Mouse (Mus musculus): ENCODE results near the gene Ncl. TPM values are rescaled to one million over a fixed set of nuclear protein-coding genes. Genes with fewer than 3 reads are reported as not detected.

Gene Ncl
- polyA plus RNA-seq (2015; fragmentation: Illumina TruSeq; extraction: RNeasy Lipid Tissue Mini Kit (QIAGEN cat#74804); ENCODE audit: insufficient read depth, low replicate concordance) = 449 TPM

DNA sequence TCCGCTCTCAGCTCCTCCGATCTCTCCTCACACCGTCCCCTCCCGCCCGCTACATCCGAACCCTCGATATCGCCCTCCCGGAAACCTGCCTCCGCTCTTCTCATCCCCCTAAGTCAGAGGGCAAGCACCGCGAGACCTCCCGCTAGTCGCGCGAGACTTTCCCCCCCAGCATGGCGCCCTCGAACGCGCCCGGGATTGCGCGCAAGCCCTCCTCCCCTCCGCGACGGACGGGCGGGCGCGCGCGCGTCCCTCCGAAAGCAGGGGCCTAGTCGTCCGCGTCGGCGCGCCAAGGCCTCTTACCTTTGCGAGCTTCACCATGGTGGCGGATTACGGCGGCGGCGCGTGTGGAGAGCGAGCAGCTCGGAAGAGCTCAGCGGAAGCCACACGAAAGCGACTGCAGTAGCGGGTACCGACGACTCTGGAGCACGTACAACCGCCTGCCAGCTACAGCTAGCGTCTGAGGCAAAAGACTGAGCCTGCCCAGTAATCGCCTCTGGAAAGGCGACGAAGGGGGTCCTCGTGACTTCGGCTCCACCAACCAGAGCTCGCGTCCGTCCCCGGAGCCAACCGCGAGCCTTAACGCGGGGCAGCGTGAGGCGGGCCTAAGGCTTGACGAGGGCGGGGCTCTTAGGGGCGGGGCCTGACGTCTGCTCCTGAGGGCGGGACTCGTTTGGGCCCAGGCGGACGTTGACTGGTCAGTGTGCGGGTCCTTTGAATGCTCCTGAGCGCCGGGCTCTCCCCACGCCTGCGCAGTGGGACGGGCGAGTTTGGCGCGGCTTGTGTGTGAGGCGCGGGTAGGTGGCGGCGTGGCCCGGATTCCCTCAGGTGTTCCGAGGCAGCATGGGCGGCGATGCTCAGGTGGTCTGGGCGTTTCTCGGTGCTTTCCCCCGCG lies at the start of gene Ncl:
Gene Ncl, minus strand, starts transcription at position 495 of the 892 bp plus-strand sequence.

GRCm38 (mm10) chr1:86302532-86302931 lies 56.7 kb downstream of the Ncl start, which contains the start of gene B3gnt7:
TSS of gene B3gnt7 (plus strand) at chr1:86302832.

Other genes starting within 250 kb of the Ncl start
- not detected for gene Htr2b, start 247.4 kb downstream of the Ncl start, polyA plus RNA-seq (2015; fragmentation: Illumina TruSeq; extraction: RNeasy Lipid Tissue Mini Kit (QIAGEN cat#74804); ENCODE audit: insufficient read depth, low replicate concordance)
- not detected for gene Gm21972, start 225.8 kb downstream of the Ncl start, polyA plus RNA-seq (2015; fragmentation: Illumina TruSeq; extraction: RNeasy Lipid Tissue Mini Kit (QIAGEN cat#74804); ENCODE audit: insufficient read depth, low replicate concordance)
- 4.7 TPM for gene Armc9, start 204.6 kb downstream of the Ncl start, polyA plus RNA-seq (2015; fragmentation: Illumina TruSeq; extraction: RNeasy Lipid Tissue Mini Kit (QIAGEN cat#74804); ENCODE audit: insufficient read depth, low replicate concordance)
- gene B3gnt7, start 56.6 kb downstream of the Ncl start, polyA plus RNA-seq (2015; fragmentation: Illumina TruSeq; extraction: RNeasy Lipid Tissue Mini Kit (QIAGEN cat#74804); ENCODE audit: insufficient read depth, low replicate concordance) = 1.4 TPM
- not detected for gene Nmur1, start 66.8 kb upstream of the Ncl start, polyA plus RNA-seq (2015; fragmentation: Illumina TruSeq; extraction: RNeasy Lipid Tissue Mini Kit (QIAGEN cat#74804); ENCODE audit: insufficient read depth, low replicate concordance)
- gene Tex44, start 66.9 kb upstream of the Ncl start, polyA plus RNA-seq (2015; fragmentation: Illumina TruSeq; extraction: RNeasy Lipid Tissue Mini Kit (QIAGEN cat#74804); ENCODE audit: insufficient read depth, low replicate concordance) = not detected
- 2,031 TPM for gene Ptma, start 167.3 kb upstream of the Ncl start, polyA plus RNA-seq (2015; fragmentation: Illumina TruSeq; extraction: RNeasy Lipid Tissue Mini Kit (QIAGEN cat#74804); ENCODE audit: insufficient read depth, low replicate concordance)
- gene Pde6d, start 223.2 kb upstream of the Ncl start, polyA plus RNA-seq (2015; fragmentation: Illumina TruSeq; extraction: RNeasy Lipid Tissue Mini Kit (QIAGEN cat#74804); ENCODE audit: insufficient read depth, low replicate concordance) = 34.6 TPM
- 17.0 TPM for gene Cops7b, start 223.5 kb upstream of the Ncl start, polyA plus RNA-seq (2015; fragmentation: Illumina TruSeq; extraction: RNeasy Lipid Tissue Mini Kit (QIAGEN cat#74804); ENCODE audit: insufficient read depth, low replicate concordance)

Data from spleen, adult 10 weeks (tissue).